Mouse (Mus musculus): Measurements from ENCODE around the gene Mga.

The Mga gene

DNA sequence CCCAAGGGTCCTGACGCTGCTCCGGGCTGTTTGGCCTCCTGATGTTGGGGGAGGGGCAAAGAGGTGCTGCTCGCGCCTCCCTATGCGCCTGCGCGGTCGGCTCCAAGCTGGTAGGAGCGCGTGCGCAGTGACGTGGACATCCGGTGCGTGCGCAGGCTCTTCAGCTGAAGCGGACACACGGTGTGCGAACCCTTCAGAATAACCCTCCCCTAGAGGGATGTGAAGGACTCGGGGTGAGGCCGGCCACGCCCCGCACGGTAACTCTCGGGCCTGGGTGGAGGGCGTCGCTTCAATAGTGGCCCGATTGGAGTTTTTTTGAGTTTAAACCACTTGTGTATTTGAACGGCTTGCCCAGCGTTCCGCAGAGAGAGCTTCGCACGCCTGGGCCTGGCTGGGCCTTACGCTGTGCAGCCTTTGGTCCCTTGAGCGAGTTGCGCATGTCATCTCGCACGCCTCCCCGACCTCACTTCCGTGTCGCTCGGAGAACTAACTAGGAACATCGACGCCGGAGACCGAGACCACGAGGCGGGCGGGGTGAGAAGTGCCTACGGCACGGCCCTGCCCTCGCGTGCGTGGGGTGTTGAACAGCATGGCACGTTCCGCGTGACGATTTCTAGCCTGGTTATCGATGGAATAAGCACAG is at the start of gene Mga:
Gene Mga (plus strand): TSS at position 139 of the 643 bp plus-strand sequence.
- peak; percentile 95 for DNase-seq

DNA sequence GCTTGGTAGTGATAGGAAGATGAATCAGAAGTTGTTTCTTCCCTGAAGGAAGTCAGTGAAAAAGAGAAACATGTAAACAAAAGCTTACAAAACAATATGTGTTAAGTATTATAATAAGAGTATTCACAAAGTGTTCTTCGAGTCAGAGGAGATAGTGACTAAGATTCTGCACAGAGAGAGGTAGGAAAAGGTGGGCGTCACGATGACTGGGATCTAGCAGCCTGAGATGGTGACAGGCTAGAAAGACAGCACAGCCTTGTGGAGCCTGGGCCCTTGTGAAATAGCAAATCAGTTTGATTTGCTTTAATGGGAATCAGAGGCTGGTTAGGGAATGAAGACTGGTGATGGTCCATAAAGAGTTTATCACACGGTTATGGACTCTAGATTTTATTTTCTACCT is 43.2 kb upstream of the Mga start:
- no peak for DNase-seq

DNA sequence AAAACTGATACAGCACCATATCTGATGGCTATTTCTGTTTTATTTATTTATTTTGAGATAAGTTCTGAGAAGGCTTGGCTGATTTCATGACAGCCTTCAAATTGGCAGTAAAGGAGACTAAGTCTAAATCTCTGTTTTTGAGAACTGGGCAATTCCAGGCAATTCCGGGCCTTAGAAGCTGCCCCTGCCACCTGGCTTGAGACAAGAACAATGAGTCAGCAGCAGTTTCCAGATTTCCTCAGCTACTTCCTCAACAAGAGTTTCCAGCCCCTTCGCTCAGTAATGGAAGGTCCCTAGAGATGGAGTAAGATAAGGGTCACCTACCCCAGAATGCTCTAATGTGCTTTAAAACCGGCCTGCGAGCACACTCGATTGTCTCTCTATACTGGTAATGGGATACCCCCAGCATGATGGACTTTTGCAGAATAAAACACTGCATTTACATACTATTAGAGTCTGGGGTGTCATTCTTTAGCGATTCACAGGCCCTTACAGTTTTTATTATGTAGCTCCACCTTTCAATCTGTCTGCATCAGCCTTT is 41.6 kb upstream of the Mga start:
- no peak for DNase-seq

DNA sequence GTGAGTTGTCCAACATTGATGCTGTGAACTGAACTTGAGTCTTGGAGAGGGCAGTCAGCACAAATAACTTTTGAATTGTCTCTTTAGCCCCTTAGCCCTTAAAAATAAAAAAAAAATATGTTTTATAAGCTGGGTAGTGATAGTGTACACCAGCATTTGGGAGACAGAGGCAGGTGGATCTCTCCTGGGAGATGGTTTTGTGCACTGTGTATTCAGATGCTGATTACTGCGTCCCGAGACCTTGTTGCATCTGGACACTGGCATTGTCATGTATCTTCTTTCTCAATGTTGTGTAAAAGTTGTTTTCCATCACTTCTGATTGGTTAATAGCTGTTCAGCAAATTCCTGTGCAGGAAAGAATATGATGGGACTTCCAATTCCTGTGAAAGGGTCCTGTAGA is 39.7 kb upstream of the Mga start:
- no peak for DNase-seq

DNA sequence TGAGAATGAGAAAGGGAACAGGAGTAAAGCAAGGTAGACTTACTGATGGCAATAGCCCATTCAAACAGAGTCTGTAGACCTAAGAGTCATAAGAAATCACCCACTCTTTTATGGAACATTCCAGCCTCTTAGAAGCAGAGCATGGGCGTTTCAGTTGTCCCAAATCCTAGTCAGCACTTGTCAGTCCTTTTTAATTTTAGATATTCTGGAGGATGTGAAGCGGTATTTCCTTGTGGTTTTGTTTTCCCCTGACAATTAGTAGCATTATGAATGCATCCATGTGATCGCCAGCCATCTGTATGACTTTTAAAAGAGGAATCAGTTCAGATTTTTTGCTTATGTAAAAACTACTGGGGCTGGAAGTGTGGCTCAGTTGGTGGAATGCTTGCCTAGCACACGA is 32.5 kb upstream of the Mga start:
- peak; percentile 30 for DNase-seq

DNA sequence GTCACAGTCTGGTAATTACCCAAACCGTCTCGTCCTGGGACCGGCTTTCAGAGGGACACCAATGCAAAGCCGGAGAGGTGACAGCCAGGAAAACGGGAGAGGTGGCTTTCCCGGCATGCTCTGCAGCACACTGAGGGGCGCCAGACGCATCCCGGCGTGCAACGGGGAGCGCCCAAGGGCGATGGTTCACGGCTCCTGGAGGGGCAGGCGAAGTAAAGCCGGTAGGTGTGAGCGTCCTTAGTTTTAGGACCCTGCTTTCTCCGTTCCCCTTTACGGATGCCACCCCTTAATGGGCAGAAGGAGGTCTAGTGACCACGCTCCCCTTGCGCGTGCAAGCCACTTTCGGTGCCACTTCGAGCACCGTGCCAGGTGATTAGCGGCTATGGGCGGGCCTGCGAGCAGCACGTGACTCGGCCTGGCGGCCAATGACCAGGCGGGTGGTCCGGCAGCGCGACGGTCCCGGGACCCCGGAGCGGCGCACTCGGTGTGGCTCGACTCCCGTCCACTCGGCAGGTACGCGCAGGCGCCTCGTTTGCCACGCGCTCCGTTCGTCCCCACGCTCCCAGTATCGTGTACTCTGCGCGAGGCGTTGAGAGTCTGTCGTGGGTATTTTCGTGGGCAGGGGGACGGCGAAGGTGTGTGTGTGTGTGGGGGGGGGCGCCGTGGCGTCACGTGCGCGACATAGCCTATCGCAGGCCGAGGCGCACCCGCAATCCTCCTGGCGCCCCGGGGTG is 24.5 kb upstream of the Mga start:
- DNase-seq = peak; percentile 71

DNA sequence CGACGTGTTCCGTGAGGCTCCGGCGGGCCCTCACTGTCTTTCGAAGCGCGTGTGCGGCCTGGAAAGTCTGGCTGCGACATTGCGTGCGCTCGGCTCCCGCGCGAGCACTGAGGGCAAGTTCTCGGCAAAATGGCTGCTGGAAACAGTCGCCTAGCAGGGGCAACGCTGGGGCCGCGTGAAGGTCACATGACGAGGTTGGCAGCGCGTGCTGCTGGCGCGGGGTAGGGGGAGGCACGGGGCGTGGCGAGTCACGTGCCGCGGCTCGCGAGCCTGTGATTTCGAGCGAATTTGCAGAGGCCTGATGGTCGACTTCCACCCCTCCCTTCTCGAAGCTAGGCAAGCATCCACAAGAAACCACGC is 23.9 kb upstream of the Mga start:
- peak; percentile 92 for DNase-seq

DNA sequence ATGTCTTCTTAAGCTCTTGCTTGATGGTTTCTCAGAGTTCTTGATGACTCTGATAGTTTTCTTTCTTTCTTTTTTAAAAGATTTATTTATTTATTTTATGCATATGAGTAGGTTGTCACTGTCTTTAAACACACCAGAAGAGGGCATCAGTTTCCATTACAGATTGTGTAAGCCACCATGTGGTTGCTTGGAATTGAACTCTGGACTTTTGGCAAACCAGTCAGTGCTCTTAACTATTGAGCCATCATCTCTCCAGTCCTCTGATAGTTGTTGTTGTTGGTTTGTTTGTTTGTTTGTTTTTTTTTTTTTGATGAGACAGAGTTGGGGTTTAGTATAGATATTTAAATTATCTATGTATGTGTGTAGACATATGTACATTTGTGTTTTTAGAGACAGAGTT is 21.0 kb upstream of the Mga start:
- DNase-seq = no peak

DNA sequence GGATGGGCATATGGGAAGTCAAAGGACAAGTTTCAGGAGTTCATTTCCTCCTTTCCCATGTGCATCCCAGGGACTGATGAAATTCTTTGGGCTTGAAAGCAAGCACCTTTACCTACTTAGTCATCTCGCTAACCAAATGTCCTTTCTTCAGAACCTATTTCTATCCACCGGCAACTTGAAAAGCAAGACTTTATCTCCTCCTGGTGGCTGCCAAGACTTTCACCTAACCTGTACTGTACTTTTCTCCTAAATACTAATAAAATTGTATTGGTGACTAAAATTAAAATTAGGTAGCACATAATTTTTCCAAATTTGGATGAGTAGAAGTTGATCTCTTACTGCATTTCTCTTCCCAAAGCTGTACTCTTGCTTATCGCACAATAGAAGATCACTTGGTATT is 9.8 kb upstream of the Mga start:
- DNase-seq = no peak

DNA sequence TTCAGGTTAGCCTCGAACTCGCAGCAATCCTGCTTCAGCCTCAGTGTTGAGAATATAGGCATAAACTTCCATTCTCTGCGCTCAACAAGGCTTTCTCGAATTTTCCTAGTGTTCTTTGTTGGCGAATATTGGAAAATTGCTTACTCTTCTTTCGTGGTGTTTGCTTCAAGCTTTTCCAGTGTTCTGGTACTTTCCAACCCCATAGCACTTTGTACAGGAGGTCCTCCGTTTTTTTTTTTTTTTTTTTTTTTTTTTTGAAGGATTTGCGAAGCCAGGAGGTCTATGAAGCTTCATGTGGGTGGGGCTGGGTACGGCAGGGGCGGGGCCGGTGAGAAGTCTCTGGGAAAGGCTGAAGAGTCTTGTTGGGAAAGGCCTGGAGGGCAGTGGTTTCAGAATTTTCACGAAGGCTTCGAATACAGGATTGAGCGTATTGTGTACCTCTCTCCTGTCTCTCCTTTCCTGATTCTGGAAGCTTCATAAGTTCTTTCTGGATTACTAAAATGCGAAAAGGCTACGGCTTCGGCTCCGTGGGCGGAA is 407 bp upstream of the Mga start:
- no peak for DNase-seq

DNA sequence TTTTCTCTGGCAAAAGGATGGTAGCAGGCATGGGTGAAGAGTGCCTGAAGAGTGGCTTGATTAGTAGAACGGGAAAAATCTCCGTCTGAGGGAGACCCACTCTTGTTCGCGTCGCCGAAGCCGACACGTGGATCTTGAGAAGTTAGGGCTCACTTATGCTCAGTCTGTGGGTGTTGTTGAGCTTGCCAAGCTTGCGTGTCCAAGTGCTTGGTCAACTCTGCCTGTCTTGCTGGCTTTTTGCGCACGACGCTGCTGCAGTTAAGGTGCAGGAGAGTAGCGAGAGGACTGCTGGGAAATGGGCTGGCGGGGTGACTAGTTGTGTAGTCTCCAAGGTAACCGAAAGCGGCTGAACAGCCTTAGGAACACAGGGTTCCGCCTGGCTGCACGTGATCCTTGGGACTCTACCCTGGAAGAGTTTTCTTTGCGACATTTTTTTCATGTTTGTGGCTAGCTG is 1.1 kb downstream of the Mga start:
- DNase-seq = peak; percentile 52

DNA sequence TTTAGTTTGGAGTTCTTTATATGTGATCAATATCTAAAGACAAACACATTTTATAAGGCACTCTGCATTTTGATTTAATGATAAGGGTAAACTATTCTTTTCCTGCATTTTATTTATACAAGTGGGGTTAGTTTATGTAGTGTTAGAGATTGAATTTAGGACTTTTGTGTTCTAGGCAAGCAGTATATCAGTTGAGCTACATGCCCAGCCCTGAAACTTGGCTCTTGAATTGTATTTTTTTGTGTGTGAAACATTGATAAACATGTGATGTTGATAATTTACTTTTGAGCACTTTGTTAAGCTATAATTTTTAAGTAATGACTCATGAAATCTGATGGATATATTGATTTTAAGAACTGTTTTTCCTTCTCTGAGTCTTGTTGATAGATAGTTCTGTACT is 19.0 kb downstream of the Mga start:
- DNase-seq = no peak

DNA sequence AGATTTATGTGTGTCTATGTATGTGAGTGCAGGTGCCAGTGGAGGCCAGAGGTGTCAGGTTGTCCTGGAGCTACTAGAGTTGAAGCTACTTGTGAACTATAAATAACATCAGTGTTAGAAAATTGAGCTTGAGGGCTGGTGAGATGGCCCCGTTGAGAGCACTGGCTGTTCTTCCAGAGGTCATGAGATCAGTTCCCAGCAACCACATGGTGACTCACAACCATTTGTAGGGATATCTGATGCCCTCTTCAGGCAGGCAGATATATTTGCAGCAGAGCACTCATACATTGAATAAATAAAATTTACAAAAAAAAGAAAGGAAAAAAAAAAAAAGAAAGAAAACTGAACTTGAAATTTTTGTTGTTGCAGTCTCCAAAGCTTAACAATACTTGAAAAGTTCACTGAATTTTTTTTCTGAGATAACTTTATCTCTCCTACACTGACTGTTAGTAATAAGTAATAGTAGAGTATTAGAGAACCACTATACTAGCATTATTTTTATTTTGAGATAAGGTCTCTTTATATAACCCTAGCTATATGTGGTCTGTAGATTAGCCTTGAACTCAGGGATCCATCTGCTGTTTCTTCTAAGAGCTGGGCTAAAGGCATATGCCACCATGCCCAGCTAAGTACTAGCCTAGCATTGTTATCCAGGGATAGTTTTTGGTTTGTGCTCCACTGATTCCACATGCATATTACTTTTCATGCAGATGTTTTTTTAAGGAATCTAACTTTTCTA is 20.8 kb downstream of the Mga start:
- no peak for DNase-seq

DNA sequence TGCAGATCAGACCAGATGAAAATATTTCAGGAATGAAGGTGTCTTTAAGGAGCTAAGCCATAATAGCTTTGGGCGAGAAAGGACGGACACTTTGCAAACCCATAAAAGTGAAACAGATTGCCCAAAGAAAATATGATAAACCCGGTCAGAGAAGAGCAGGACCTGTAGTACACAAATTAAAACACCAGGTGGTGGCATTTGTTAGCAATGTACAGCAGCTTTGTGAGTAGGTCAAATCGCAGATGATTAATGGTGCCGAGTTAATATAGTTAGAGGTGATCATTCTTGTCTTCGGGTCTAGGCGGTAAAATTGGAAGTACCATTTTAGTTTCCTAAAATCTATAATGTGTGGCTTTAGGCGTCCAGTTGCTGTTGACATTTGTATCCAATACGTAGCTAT is 73.5 kb downstream of the Mga start:
- no peak for DNase-seq

DNA sequence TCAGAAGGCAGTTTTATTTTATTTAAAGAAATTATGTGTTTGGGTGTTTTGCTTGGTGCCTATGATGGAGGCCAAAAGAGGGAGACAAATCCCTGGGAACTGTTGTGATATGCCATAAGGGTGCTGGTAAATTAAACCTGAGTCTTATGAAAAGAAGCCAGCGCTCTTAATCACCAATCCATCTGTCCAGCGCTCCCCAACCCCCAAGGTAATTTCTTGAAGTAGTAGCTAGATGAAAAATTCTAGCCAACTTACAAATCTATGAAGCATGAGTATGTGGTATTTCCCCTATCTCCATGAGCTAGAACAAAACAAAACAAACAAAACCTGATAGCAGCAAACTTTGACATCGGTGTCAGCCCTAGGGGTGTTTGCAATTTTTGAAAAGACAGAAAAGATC is 74.3 kb downstream of the Mga start:
- no peak for DNase-seq

DNA sequence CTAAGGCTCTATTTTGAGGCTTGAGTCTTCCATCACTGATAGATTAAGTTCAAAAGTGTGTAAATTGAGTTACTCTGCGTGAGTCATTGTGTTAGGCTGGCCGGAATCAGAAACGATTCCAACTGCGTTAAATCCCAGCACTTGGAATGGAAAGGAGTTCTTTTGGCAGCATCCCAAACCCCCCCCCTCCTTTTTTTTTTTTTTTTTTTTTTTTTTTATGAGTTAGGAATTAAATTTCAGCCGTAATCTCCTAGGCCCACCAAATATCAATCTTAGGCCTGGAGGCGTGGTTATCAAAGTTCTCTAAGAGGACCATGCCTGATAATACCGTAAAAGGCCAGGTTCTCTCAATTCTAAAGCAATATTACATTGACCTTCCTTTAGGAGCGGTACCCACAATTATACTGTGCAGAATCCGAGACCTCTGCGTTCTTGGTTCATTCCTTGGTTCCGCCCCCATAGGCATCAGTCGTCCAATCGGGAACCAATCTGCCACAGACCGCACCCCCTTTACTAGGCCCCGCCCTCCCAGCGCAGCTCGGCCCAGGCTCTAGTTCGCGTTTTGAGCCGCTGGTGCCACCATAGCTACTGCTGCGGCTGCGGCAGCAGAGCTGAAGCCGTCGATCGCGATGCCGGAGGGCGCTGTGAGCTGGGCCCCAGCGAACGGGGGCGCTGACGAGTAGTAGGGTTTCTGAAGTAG is 75.0 kb downstream of the Mga start:
- peak; percentile 96 for DNase-seq

DNA sequence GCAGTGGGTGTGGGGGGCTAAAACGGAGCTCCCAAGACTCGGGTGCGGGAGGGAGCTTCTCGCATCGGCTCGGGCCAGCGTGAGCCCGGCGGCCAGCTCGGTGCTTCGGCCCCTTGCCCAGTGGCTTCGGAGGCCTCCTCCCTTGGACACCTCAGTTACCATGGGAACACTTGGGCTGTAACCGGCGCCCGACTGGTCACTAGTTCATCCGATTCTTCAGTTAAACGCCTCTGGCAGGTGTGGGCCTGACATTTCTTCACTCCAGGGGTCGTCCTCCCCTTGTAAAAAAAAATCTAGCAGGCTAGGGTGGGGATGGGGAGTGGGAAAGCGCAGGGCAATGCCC is 75.5 kb downstream of the Mga start, which contains the start of gene Mapkbp1:
Gene Mapkbp1 (plus strand): TSS at position 163 of the 343 bp plus-strand sequence.
- DNase-seq = no peak

DNA sequence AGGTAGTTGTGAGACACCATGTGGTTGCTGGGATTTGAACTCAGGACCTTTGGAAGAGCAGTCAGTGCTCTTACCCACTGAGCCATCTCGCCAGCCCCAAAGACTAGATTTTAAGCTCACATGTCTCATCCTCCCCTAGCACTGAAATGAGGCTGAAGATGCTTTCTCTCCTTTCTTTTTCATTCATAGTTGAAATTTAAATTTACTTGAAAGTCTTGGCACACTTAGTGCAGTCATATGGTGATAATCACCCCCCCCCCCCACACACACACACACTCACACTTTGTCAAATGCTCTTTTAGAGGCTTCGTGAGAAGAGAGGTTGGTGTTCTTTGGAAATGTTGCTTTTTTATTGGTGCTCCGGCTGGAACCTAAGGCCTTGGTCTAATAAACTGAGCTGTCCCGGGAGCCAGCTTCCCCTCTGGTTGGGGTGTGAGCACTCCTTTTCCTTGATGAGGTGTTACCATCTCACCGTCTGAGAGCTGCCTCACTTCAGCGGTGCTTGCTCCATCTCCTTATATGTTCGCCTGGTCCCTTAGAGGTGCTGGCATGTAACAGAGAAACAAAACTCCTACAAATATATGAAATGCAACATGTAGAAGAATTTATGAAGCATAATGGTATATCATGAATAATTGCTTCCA is 83.4 kb downstream of the Mga start:
- DNase-seq = no peak

DNA sequence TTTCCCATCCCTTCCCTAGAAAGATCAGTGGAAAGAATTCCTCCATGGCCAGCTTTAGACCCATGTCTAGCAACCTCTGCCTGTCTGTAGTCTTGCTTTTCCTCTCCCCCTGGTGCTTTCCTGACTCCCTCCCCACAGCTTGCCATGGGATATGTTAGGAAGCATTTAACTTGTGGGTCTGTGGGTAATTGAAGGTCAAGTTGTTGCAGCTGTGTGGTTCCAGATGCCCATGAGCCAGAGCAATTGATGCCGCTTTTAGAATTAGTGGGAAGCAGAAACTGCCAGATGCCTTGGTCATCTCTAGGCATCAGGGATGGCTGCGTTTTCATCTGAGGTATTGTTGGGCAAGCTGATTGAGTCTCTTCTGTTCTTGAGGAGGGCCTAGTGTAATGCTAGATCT is 84.6 kb downstream of the Mga start:
- DNase-seq = no peak

DNA sequence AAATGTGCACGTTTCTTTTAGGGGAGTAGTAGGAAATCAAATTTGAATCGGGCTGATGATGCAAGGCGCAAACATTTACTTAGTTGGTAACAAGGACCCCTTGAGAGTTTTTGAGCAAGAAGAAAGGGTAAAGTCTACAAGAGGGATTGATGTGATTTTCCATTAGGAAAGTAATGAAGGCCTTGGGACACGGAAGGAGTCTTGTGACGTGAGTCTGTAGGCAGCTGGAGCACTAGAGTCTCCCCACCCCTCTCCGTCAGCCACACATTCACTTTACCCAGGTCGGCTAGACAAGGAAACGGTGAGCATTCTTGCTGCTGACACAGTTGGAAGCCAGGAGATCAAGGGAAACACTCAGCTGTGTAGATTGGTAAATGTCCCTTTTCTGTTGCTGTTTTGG is 88.8 kb downstream of the Mga start:
- DNase-seq = no peak

DNA sequence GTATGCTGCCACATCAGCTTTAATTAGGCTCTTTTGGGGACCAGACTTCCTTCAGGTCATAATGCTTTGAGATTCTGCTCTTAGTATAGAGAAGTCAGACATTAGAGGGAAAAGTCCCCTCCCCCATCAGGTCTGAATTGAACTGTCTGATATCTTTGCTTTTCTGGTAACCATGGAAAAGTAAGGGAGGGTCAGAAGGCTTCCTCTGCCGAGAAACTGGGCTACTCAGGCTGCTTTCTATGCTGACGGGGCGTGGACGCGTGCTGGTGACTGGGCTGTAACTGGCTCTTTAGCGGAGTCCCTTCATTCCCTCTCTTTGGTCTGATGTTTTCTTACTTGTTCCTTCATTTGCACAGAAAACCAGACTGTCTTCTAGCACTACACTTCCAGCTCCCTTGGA is 89.3 kb downstream of the Mga start:
- DNase-seq = no peak

DNA sequence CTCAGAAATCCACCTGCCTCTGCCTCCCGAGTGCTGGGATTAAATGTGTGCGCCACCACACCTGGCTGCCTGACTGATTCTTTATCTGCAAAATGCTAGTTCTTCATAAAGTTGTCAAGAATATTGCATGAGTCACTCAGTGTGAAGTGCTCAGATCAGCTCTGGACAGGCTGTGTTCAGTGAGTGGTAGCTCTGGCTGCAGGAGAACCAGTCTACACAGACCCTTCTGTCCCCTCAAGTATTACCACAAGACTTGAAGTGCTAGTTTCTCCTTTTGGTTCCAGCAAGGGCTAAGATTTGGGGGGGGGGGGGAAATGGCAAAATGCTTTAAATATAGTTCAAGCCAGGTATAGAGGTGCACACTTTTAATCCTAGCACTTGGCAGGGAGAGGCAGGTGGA is 90.4 kb downstream of the Mga start:
- no peak for DNase-seq

DNA sequence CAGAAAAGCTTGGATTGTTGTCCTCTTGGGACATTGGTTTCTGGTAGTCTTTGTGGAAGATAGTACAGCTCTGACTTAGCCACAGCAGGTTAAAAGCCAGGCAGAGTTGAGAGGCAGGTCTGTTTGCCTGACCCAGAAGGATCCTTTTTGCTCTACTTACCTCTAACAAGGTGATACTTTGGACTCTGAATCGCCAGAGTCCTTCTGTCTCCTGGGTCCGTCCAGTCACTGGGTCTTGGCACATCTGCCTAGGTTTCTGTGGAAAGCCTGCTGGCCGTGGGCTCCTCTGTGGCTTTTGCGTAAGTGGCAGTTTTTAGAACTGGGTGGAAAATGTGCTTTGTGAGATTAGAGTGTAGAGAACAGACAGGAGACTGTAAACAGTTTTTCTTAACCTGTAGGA is 91.9 kb downstream of the Mga start:
- no peak for DNase-seq
